Mouse (Mus musculus) G1E (cell line): ENCODE measurements around the gene Gpr160.

Experiments
- CTCF ChIP-seq: IDR thresholded peaks from 2 replicates; pipeline ENCODE4 v1.5.1; 2012; ENCODE audit warnings: low read depth, low read length, inconsistent platforms, mixed read lengths
- GATA1 ChIP-seq: IDR thresholded peaks from 2 replicates; pipeline ENCODE4 v1.6.1; 2012; ENCODE audit warnings: borderline replicate concordance, low read length, inconsistent platforms, mixed read lengths
- TAL1 ChIP-seq: conservative IDR thresholded peaks from 2 replicates; pipeline ENCODE4 v1.6.1; 2012; ENCODE audit warnings: low read depth, low read length, inconsistent platforms, mixed read lengths

DNA sequence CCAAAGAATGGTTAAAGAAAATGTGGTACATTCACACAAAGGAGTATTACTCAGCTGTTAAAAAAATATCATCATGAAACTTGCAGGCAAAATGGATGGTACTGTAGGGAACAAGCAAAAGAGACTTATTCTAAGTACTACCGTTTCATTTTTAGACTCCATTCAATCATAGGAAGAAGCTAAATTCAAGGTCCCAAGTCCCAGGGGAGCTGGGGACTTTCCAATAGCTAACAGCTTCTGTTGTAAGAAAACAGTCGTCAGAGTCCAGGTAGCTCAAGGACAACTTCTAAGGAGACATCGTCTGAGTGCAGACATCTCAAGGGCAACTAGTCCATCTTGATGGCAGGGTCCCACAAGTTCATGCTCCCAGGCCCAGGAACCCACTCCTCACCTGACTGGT is 71.9 kb downstream of the Gpr160 start:
- TF ChIP-seq CTCF (no peak), TAL1 (no peak), GATA1 (no peak)
